Mouse (Mus musculus): ENCODE measurements around the gene Sh2d4b.

Gene Sh2d4b

GRCm38 (mm10) chr14:40905813-40906212, 12.7 kb upstream of the Sh2d4b start:
- no peak for DNase-seq

- no peak for DNase-seq
These were observed 9.4 kb upstream of the Sh2d4b start for GRCm38 (mm10) chr14:40902307-40903055.

GRCm38 (mm10) chr14:40900267-40900666, 7.2 kb upstream of the Sh2d4b start:
- DNase-seq, result no peak

GRCm38 (mm10) chr14:40897916-40898315, 4.8 kb upstream of the Sh2d4b start:
- DNase-seq, result no peak

GRCm38 (mm10) chr14:40895681-40896080, 2.6 kb upstream of the Sh2d4b start:
- DNase-seq, result no peak

- DNase-seq, result peak; percentile 87
These were observed 1.6 kb upstream of the Sh2d4b start for GRCm38 (mm10) chr14:40894576-40895247.

- DNase-seq, result no peak
These were observed 818 bp upstream of the Sh2d4b start for GRCm38 (mm10) chr14:40893884-40894283.

GRCm38 (mm10) chr14:40892326-40892825, 690 bp downstream of the Sh2d4b start:
- no peak for DNase-seq

GRCm38 (mm10) chr14:40891506-40891905, 1.6 kb downstream of the Sh2d4b start:
- no peak for DNase-seq

- DNase-seq, result no peak
These were observed 3.4 kb downstream of the Sh2d4b start for GRCm38 (mm10) chr14:40889704-40890103.

GRCm38 (mm10) chr14:40889181-40889580, 3.9 kb downstream of the Sh2d4b start:
- DNase-seq, result no peak

GRCm38 (mm10) chr14:40886428-40887202, 6.5 kb downstream of the Sh2d4b start:
- DNase-seq, result no peak

- DNase-seq, result no peak
These were observed 7.3 kb downstream of the Sh2d4b start for GRCm38 (mm10) chr14:40885752-40886151.

- DNase-seq, result peak; percentile 47
These were observed 7.8 kb downstream of the Sh2d4b start for GRCm38 (mm10) chr14:40885225-40885624.

- DNase-seq, result no peak
These were observed 18.5 kb downstream of the Sh2d4b start for GRCm38 (mm10) chr14:40874565-40874964.

- no peak for DNase-seq
These were observed 19.1 kb downstream of the Sh2d4b start for GRCm38 (mm10) chr14:40873961-40874360.

GRCm38 (mm10) chr14:40870598-40870997, 22.5 kb downstream of the Sh2d4b start:
- no peak for DNase-seq

GRCm38 (mm10) chr14:40864811-40865514, 28.1 kb downstream of the Sh2d4b start:
- peak; percentile 11 for DNase-seq

- DNase-seq, result no peak
These were observed 29.4 kb downstream of the Sh2d4b start for GRCm38 (mm10) chr14:40863659-40864058.

GRCm38 (mm10) chr14:40863022-40863421, 30.0 kb downstream of the Sh2d4b start:
- DNase-seq, result no peak

GRCm38 (mm10) chr14:40852978-40853377, 40.1 kb downstream of the Sh2d4b start:
- no peak for DNase-seq

- no peak for DNase-seq
These were observed 55.7 kb downstream of the Sh2d4b start for GRCm38 (mm10) chr14:40837397-40837796.

GRCm38 (mm10) chr14:40830505-40830904, 62.6 kb downstream of the Sh2d4b start:
- DNase-seq, result no peak

All from embryo, embryonic 11 days (tissue).